Mouse (Mus musculus): ENCODE measurements around the gene Nfx1. TPM values are rescaled to one million over a fixed set of nuclear protein-coding genes. Genes with fewer than 3 reads are reported as not detected.

Nfx1 gene
- total RNA-seq, 2 experiments from 2014 or later, result 73.4 to 73.6 TPM

DNA sequence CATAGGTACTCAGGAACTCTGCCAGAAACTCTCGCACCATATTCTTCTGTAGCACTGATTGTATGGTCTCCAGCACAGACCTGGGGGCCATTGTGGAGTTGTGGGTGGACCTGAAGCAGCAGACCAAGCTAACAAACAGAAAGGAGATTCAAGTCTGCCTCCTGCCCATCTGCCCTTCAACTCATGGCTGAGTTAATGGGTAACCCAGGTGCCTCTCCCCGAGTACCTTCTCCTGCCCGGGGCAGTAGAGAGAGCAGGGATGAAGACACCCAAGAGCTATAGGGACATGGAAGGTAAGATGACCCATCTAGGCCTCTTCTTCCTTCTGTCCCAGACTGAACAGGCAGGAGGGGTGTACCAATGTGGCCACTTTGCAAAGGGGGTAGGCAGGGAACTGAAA, 74.6 kb downstream of the Nfx1 start:
- DNase-seq (ENCODE audit: low spot score in 2 of 2), result no peak

DNA sequence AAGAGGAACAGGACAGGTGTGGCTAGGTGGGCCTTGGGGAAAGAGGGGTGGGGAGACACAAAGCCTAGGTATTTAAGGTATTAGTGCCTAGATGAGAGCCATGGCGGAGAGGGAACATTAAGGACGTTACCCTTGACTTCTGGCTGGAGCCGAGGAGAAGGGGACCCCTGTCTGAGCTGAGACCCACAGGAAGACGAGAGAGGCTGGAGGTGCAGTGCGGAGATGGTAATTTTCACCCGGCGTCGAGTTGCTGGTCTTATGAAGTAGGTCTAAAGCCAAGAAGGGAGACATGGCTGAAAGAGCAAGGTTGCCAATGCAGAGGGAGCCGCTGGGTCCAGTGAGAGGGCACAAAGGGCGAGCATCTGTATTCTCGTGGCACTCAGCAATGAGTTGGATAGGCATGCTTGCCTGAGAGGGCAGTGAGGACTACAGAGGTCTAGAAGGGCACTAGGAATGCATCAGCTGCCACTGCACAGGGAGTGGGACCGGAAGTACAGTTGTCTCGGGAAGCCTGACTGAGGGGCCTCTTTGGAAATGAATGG, 75.6 kb downstream of the Nfx1 start:
- DNase-seq (ENCODE audit: low spot score in 2 of 2), result no peak

GRCm38 (mm10) chr4:41047524-41048271, 77.0 kb downstream of the Nfx1 start, which contains the start of gene Aqp7:
Gene Aqp7, minus strand, starts transcription at chr4:41048139.
- DNase-seq (ENCODE audit: low spot score in 2 of 2), result no peak

DNA sequence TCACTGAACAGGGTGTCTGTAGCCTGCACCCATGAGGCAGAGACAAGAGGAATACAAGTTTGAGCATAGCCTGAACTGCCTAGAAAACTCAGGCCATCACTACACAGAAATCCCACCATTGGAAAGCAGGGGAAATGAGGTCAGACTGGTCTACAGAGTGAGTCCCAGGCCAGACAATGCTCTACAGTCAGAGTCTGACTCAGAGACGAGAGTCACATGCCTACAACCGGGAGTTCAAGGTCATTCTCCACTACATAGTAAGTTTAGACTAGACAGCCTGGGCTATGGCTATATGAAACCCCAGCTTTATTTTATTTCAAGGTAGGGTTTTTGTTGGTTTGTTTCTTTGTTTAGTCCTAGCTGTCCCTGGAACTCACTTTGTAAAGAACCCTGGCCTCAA, 78.2 kb downstream of the Nfx1 start:
- no peak for DNase-seq (ENCODE audit: low spot score in 2 of 2)

- peak; percentile 83 to 94 for DNase-seq (ENCODE audit: low spot score in 2 of 2)
These were observed 80.3 kb downstream of the Nfx1 start for GRCm38 (mm10) chr4:41050726-41051675.

- DNase-seq (ENCODE audit: low spot score in 2 of 2), result no peak
These were observed 81.1 kb downstream of the Nfx1 start for GRCm38 (mm10) chr4:41051781-41052180.

- DNase-seq (ENCODE audit: low spot score in 2 of 2), result no peak
These were observed 84.4 kb downstream of the Nfx1 start for GRCm38 (mm10) chr4:41055111-41055510.

DNA sequence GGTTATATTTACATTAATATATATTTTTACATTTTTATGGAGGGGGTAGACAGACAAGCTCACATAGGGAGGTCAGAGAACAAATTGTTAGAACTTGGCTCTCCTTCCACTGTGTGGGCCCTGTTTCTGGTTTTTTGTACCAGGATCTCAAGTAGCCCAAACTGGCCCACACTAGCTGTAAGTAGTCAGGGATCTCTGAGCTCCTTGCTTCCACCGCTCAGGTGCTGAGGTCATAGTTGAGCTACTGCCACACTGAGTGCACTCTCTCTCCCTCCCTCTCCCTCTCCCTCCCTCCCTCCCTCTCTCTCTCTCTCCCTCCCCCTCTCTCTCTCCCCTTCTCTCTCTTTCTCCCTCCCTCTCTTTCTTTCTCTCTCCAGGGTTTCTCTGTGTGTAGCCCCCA, 85.5 kb downstream of the Nfx1 start:
- DNase-seq (ENCODE audit: low spot score in 2 of 2), result no peak

DNA sequence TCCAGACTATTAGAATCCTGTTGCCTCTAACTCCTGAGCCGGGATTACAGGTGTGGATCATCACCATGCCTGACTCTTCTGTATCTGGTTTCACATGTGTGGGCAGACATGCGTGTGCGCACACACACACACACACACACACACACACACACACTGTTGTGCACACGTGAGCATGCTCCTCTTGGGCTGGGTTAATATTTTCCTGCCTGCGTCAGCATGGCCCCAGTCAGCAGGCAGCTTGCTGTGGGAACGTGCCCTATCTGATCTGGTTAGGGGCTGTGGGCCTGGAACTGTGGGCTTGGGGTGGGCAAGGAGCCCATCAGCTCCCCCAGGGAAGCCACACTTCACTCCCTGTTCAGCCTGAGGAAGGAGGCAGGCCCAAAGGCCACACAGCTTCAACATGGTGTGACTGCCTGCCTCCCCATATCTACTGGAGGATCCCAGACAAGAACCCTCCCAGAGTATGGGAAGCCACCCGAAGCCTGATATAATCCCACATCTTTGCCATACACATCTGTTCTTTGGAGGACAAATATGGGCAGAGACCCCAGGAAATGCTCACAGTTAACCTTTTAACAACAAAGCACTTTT, 86.1 kb downstream of the Nfx1 start:
- no peak for DNase-seq (ENCODE audit: low spot score in 2 of 2)

- DNase-seq (ENCODE audit: low spot score in 2 of 2), result no peak
These were observed 86.7 kb downstream of the Nfx1 start for GRCm38 (mm10) chr4:41057361-41057760.

DNA sequence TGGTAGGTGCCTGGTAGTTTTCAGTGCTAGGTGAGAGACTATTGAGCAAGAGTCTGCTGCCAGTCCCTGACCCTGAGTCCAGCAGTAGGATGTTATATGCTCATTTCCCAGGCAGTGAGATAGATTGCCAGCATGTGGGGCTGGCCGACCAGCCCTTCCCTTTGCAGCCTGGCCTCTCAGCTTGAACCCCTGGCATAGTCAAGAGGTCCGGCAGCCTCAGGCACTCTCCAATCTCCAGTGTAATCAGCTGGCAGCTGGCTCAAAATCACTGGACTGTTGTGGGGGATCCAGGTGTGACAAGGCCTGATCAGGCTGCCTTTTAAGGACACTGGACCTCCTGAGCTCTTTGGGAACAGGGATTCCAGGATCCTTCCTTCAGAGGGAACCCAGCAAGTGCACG, 92.6 kb downstream of the Nfx1 start:
- DNase-seq (ENCODE audit: low spot score in 2 of 2), result no peak

DNA sequence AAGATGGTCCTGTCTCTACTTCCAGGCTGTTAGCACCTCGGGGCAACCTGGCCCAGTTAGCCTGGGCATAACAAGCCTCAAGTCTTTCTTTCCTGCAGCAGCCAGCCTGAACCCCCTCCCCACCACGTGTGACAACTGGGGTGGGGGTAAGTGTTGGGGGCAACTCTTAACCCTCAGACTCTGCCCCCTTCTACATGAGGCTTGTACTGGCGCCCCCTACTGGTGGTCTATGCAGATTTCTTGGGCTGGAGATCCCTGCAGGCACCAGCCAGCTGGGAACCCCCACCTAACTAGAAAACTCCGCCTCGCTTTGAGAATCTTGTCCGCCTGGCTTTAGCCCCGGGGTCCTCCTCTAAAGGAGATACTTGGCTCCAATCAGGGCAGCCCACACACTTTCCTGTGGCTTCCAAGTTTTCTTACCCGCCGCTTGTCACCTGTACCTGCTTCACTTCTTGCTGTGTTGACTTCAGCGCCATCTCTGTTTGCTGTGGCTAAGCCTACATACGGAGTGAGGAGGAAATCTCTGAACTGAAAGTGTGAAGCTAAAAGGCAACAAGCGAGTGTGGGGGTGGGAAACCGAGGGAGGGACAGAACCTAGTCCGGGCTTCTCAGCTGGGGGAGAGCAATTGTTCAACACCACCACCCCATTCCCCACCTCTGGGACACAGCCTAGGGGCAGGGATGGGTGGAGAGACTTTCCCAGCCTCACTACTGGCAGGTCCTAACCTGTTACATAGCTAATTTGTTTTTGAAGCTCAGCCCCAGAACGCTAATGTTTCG, 93.4 kb downstream of the Nfx1 start:
- DNase-seq (ENCODE audit: low spot score in 2 of 2), result peak in 1 of 2 experiments; percentile 12

DNA sequence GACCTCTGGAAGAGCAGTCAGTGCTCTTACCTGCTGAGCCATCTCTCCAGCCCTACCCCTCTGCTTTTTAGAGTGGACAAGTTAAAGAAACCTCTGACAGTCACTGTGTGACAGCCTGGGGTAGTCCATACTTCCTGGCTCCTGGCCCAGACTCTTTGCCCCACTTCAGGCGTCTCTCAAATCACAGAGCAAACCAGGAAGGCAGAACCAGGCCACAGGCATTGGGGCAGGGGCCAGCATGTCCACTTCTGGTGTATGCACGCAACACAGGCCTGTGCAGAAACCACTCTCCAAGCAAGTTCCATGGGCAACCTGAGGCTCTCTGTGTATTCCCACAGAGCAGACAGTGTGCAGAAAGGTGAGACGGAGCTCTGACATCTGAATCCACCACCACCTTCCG, 94.5 kb downstream of the Nfx1 start:
- no peak for DNase-seq (ENCODE audit: low spot score in 2 of 2)

DNA sequence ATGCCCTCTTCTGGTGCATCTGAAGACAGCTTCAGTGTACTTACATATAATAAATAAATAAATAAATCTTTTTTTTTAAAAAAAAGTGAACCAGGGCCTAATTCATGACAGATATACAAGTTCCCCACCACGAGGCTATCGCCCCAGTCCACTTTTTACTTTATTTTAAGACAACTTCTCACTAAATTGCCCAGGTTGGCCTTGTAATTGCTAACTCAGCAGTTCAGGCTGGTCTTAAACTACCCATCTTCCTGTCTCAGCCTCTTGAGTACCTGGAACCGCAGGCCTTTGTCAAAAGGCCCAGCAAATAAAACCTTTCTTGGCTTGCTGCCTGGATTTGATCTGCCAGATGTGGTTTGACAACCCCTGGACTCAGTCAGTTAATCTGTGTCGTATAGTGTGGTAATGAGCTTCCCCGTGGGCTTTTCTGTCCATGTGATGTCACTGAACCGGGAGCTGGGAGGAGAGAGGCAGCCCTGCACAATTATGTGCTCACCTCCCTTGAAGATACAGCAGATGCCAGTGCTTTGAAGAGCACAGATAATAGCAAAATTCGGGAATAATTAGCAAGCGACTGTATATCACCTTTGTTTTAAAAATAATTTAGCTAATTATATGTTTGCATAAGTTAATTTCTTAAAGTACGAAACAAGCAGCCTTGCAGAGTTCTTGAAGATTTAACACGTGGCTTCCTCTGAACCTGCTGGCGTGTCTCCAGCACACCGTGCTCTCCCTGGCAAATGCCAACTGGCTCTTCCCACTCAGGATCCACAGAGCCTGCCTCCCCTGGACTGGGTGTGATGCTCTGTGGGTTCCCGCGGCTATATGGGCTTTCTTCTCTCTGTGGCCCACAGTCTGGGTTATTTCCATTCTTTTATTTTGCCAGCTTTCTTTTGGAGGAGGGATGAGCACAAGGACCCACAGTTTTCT, 101.1 kb downstream of the Nfx1 start:
- no peak for DNase-seq (ENCODE audit: low spot score in 2 of 2)

DNA sequence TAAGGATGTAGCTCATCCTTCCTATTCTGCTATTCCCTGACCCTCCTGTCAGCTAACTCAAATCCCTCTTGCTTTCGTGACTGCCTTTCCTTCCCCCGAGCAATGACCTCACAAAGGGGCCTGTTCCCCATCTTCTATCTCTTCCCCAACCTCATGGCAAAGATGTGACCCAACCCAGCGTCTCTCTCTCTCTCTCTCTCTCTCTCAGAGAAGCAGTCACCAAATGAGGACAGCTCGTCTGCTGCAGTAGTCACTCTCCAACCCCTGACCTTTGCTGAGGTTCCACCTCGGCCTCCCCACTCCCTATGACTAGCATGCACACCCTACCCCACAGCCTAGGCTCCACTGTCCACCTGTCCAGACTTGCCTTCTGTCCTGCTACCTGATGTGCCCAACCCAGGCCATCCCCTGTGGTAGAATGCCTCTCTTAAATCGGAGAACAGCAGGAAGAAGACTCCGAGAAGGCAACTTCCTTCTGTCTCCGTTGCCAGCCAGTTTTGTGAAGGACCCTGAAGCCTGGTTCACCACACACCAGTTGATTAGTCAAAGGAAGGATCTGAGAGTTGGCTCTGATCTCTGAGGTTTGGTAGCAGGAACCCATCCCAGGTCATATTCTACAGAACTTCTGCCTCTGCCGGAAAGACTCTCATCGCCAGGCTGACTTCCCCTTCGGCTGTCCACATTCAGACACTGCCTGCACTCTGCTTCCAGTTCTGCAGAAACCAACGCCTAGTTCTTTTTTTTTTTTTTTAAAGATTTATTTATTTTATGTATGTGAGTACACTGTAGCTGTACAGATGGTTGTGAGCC, 102.5 kb downstream of the Nfx1 start:
- no peak for DNase-seq (ENCODE audit: low spot score in 2 of 2)

GRCm38 (mm10) chr4:41074461-41074860, 103.8 kb downstream of the Nfx1 start:
- no peak for DNase-seq (ENCODE audit: low spot score in 2 of 2)
